Mouse (Mus musculus) limb, embryonic 12.5 days (tissue): ENCODE results near the gene Fam83g. TPM values are rescaled to one million over a fixed set of nuclear protein-coding genes. Genes with fewer than 3 reads are reported as not detected.

Experiments used
- ATAC-seq: fragments of 200-750 bp; cut with Nextera tagmentation; 2 replicates; pipeline ENCODE4 v1.8.0; 2017; ENCODE audit warnings: low read depth, moderate TSS enrichment; ENCODE audit not compliant: insufficient number of reproducible peaks, insufficient read depth, low FRiP score, low TSS enrichment
- H3K27ac ChIP-seq: fragments of 300-500 bp; sonication (generic); 2 replicates; pipeline ENCODE4 v1.5.1; 2016; ENCODE audit warnings: mild to moderate bottlenecking, moderate library complexity
- H3K27me3 ChIP-seq: fragments of 300-500 bp; sonication (generic); 2 replicates; pipeline ENCODE4 v1.6.1; 2016; ENCODE audit warnings: mild to moderate bottlenecking, moderate library complexity
- H3K36me3 ChIP-seq: fragments of 300-500 bp; sonication (generic); 2 replicates; pipeline ENCODE4 v1.6.1; 2016; ENCODE audit warnings: mild to moderate bottlenecking, moderate library complexity
- H3K4me1 ChIP-seq: fragments of 300-500 bp; sonication (generic); replicated peaks from 2 replicates; pipeline ENCODE4 v1.6.1; 2016
- H3K4me2 ChIP-seq: fragments of 300-500 bp; sonication (generic); 2 replicates; pipeline ENCODE4 v1.6.1; 2016; ENCODE audit warnings: mild to moderate bottlenecking, moderate library complexity
- H3K4me3 ChIP-seq: fragments of 300-500 bp; sonication (generic); replicated peaks from 2 replicates; pipeline ENCODE4 v1.5.1; 2016; ENCODE audit warnings: mild to moderate bottlenecking
- H3K9ac ChIP-seq: fragments of 300-500 bp; sonication (generic); replicated peaks from 2 replicates; pipeline ENCODE4 v1.6.1; 2016; ENCODE audit warnings: mild to moderate bottlenecking, moderate library complexity
- H3K9me3 ChIP-seq: fragments of 300-500 bp; sonication (generic); 2 replicates; pipeline ENCODE4 v1.6.1; 2016; ENCODE audit warnings: mild to moderate bottlenecking, moderate library complexity
- whole genome bisulfite sequencing: fragments of 180-500 bp; shearing (Covaris S2); methylation state at CpG from one replicate; pipeline ENCODE4 v1.1.7; 2016; 5-methylcytosine and 5-hydroxymethylcytosine counted together
- polyA plus RNA-seq: library from polyadenylated mRNA; unstranded; fragments of >200 nt; fragmentation: Nextera tagmentation; extraction: Ambion mirVana; gene quantifications from 2 replicates; pipeline ENCODE4 v1.2.1, GENCODE M21; 2016

The Fam83g gene
- polyA plus RNA-seq, 1 experiment from 2014 or later = 2.6 TPM

GRCm38 (mm10) chr11:61722077-61722476 lies 38.2 kb downstream of the Fam83g start:
- no peak overlapping the region for H3K27ac ChIP-seq
- WGBS = 75% methylated on average over 5 of the region's 5 CpGs
- no peak overlapping the region for H3K4me3 ChIP-seq
- H3K4me2 ChIP-seq = no peak overlapping the region
- H3K36me3 ChIP-seq = peaks cover 9% of the 10 kb centered on the region
- H3K27me3 ChIP-seq = no peaks in the 10 kb centered on the region
- H3K9ac ChIP-seq = no peak overlapping the region
- no peaks in the 10 kb centered on the region for H3K4me1 ChIP-seq
- no peak for ATAC-seq
- H3K9me3 ChIP-seq = no peaks in the 10 kb centered on the region

- H3K36me3 ChIP-seq = peaks cover 64% of the 10 kb centered on the region
- 70% methylated on average over 2 of the region's 2 CpGs for WGBS
Measured at GRCm38 (mm10) chr11:61728037-61728436, 44.1 kb downstream of the Fam83g start.

GRCm38 (mm10) chr11:61732672-61733071 lies 48.8 kb downstream of the Fam83g start:
- Histone ChIP-seq H3K4me2 (no peak overlapping the region), H3K36me3 (peaks cover 95% of the 10 kb centered on the region), H3K4me3 (no peak overlapping the region), H3K4me1 (no peaks in the 10 kb centered on the region), H3K9ac (no peak overlapping the region), H3K9me3 (no peaks in the 10 kb centered on the region), H3K27ac (no peak overlapping the region), H3K27me3 (no peaks in the 10 kb centered on the region)
- 94% methylated on average over 7 of the region's 7 CpGs for WGBS
- no peak for ATAC-seq

More at GRCm38 (mm10) chr11:61728037-61728436, 44.1 kb downstream of the Fam83g start:
- Histone ChIP-seq H3K4me1 (no peaks in the 10 kb centered on the region), H3K4me3 (no peak overlapping the region), H3K4me2 (no peak overlapping the region), H3K9me3 (no peaks in the 10 kb centered on the region), H3K9ac (no peak overlapping the region), H3K27me3 (no peaks in the 10 kb centered on the region), H3K27ac (no peak overlapping the region)
- no peak for ATAC-seq

- Histone ChIP-seq H3K36me3 (peaks cover 97% of the 10 kb centered on the region), H3K4me2 (no peak overlapping the region), H3K27ac (no peak overlapping the region), H3K27me3 (no peaks in the 10 kb centered on the region), H3K4me1 (no peaks in the 10 kb centered on the region), H3K9ac (no peak overlapping the region), H3K9me3 (no peaks in the 10 kb centered on the region), H3K4me3 (no peak overlapping the region)
- ATAC-seq = no peak
- WGBS = 78% methylated on average over 1 of the region's 1 CpGs
Measured at GRCm38 (mm10) chr11:61737290-61737689, 53.4 kb downstream of the Fam83g start.

- WGBS = 92% methylated on average over 1 of the region's 1 CpGs
- no peaks in the 10 kb centered on the region for H3K4me1 ChIP-seq
- peaks cover 95% of the 10 kb centered on the region for H3K36me3 ChIP-seq
- H3K4me2 ChIP-seq = no peak overlapping the region
- no peak overlapping the region for H3K4me3 ChIP-seq
- no peak overlapping the region for H3K9ac ChIP-seq
- H3K27me3 ChIP-seq = no peaks in the 10 kb centered on the region
- H3K9me3 ChIP-seq = no peaks in the 10 kb centered on the region
- no peak for ATAC-seq
- no peak overlapping the region for H3K27ac ChIP-seq
Measured at GRCm38 (mm10) chr11:61740500-61740899, 56.6 kb downstream of the Fam83g start.

- no peaks in the 10 kb centered on the region for H3K4me1 ChIP-seq
- H3K9ac ChIP-seq = no peak overlapping the region
- no peak for ATAC-seq
- no peak overlapping the region for H3K27ac ChIP-seq
- H3K36me3 ChIP-seq = peaks cover 91% of the 10 kb centered on the region
- H3K4me3 ChIP-seq = no peak overlapping the region
- H3K4me2 ChIP-seq = no peak overlapping the region
- 90% methylated on average over 3 of the region's 3 CpGs for WGBS
- no peaks in the 10 kb centered on the region for H3K27me3 ChIP-seq
- no peaks in the 10 kb centered on the region for H3K9me3 ChIP-seq
Measured at GRCm38 (mm10) chr11:61743768-61744167, 59.9 kb downstream of the Fam83g start.

GRCm38 (mm10) chr11:61744460-61744859 lies 60.6 kb downstream of the Fam83g start:
- no peaks in the 10 kb centered on the region for H3K9me3 ChIP-seq
- no peak for ATAC-seq
- H3K36me3 ChIP-seq = peaks cover 91% of the 10 kb centered on the region
- H3K4me3 ChIP-seq = no peak overlapping the region
- no peaks in the 10 kb centered on the region for H3K27me3 ChIP-seq
- no peak overlapping the region for H3K4me2 ChIP-seq
- no peak overlapping the region for H3K9ac ChIP-seq
- no peaks in the 10 kb centered on the region for H3K4me1 ChIP-seq
- 70% methylated on average over 3 of the region's 3 CpGs for WGBS
- no peak overlapping the region for H3K27ac ChIP-seq

- Histone ChIP-seq H3K9me3 (no peaks in the 10 kb centered on the region), H3K27me3 (no peaks in the 10 kb centered on the region), H3K36me3 (peaks cover 91% of the 10 kb centered on the region), H3K27ac (no peak overlapping the region), H3K4me3 (no peak overlapping the region), H3K4me1 (no peaks in the 10 kb centered on the region), H3K9ac (no peak overlapping the region), H3K4me2 (no peak overlapping the region)
- ATAC-seq = no peak
- whole genome bisulfite sequencing = 89% methylated on average over 9 of the region's 9 CpGs
Measured at GRCm38 (mm10) chr11:61745781-61746180, 61.9 kb downstream of the Fam83g start.

GRCm38 (mm10) chr11:61747161-61747560 lies 63.3 kb downstream of the Fam83g start:
- WGBS = 73% methylated on average over 3 of the region's 3 CpGs
- Histone ChIP-seq H3K4me3 (no peak overlapping the region), H3K4me2 (no peak overlapping the region), H3K27me3 (no peaks in the 10 kb centered on the region), H3K9ac (no peak overlapping the region), H3K4me1 (no peaks in the 10 kb centered on the region), H3K36me3 (peaks cover 91% of the 10 kb centered on the region), H3K9me3 (no peaks in the 10 kb centered on the region), H3K27ac (no peak overlapping the region)
- ATAC-seq = no peak

- Histone ChIP-seq H3K9me3 (no peaks in the 10 kb centered on the region), H3K4me1 (no peaks in the 10 kb centered on the region), H3K4me3 (no peak overlapping the region), H3K9ac (no peak overlapping the region), H3K27me3 (no peaks in the 10 kb centered on the region), H3K4me2 (no peak overlapping the region), H3K36me3 (peaks cover 92% of the 10 kb centered on the region), H3K27ac (no peak overlapping the region)
- 84% methylated on average over 5 of the region's 5 CpGs for WGBS
- no peak for ATAC-seq
Measured at GRCm38 (mm10) chr11:61751612-61752011, 67.7 kb downstream of the Fam83g start.

- Histone ChIP-seq H3K9me3 (no peaks in the 10 kb centered on the region), H3K36me3 (peaks cover 47% of the 10 kb centered on the region), H3K4me1 (peaks cover 7% of the 10 kb centered on the region), H3K4me2 (no peak overlapping the region), H3K4me3 (no peak overlapping the region), H3K27me3 (no peaks in the 10 kb centered on the region), H3K9ac (no peak overlapping the region), H3K27ac (no peak overlapping the region)
- WGBS = 92% methylated on average over 2 of the region's 2 CpGs
- no peak for ATAC-seq
Measured at GRCm38 (mm10) chr11:61757151-61757550, 73.3 kb downstream of the Fam83g start.
